Mouse (Mus musculus) cerebellum, adult 11-12 months (tissue): ENCODE measurements at regions not wholly inside any gene's neighbourhood (a gene's known extent, or its start where the extent isn't known, plus 50 kb on each side); places are given as distances from the start of the nearest gene placed in this dataset.
A peak's percentile ranks its signal among the peaks of the same experiment; 100 is the strongest.

ENCODE experiments used
- DNase-seq: peaks from one replicate; pipeline ENCODE4 v3.0.0; 2022

DNA sequence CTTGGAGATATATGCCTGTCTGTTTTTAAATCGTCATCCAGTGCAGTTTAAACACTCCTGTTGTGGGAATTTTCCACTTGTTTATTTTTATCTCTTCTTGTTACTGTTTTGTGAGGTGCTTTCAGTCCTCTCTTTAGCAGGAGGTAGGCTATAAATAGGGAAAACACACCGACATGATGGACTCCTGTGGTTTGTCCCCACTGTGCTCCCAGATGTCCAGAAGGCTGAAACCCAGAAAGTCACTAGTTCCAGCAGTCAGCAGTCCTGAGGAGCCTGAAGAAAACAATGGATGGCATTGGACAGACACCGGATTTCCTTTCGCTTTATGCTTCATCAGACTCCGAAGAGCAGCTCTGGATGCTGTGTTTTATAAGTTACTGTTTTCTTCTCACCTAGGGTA, 55.2 kb upstream of the Armh4 start:
- DNase-seq, result peak; percentile 91

GRCm38 (mm10) chr14:49834695-49835094, 51.5 kb upstream of the Armh4 start:
- DNase-seq, result no peak
